Mouse (Mus musculus) liver, embryonic 15.5 days (tissue): ENCODE measurements around the gene Cdk2ap2. TPM values are rescaled to one million over a fixed set of nuclear protein-coding genes. Genes with fewer than 3 reads are reported as not detected.

Experiments
- polyA plus RNA-seq: library from polyadenylated mRNA; unstranded; fragments of >200 nt; fragmentation: Nextera tagmentation; extraction: Ambion mirVana; gene quantifications from 2 replicates; pipeline ENCODE4 v1.2.1, GENCODE M21; 2015

Cdk2ap2 gene
- polyA plus RNA-seq, 1 experiment from 2014 or later, result 115 TPM

Other genes with a start within 250 kb of the Cdk2ap2 start
- gene Chka, start 245.4 kb upstream of the Cdk2ap2 start, polyA plus RNA-seq, result 20.1 and 24.8 TPM in 2 replicates
- gene Tcirg1, start 190.0 kb upstream of the Cdk2ap2 start, polyA plus RNA-seq, result 29.5 and 38.6 TPM in 2 replicates
- 168 and 173 TPM in 2 replicates for gene Ndufs8, start 184.4 kb upstream of the Cdk2ap2 start, polyA plus RNA-seq
- gene Aldh3b1, start 167.4 kb upstream of the Cdk2ap2 start, polyA plus RNA-seq, result 8.7 and 9.4 TPM in 2 replicates
- gene Unc93b1, start 162.0 kb upstream of the Cdk2ap2 start, polyA plus RNA-seq, result 32.2 and 36.8 TPM in 2 replicates
- 0.03 TPM in 1 of 2 replicates, not detected in the other for gene Aldh3b3, start 138.5 kb upstream of the Cdk2ap2 start, polyA plus RNA-seq
- 0.18 and 0.32 TPM in 2 replicates for gene Aldh3b2, start 124.9 kb upstream of the Cdk2ap2 start, polyA plus RNA-seq
- 10.8 and 11.1 TPM in 2 replicates for gene Acy3, start 110.6 kb upstream of the Cdk2ap2 start, polyA plus RNA-seq
- gene Tbx10, start 104.4 kb upstream of the Cdk2ap2 start, polyA plus RNA-seq, result 0.21 and 0.33 TPM in 2 replicates
- gene Nudt8, start 96.6 kb upstream of the Cdk2ap2 start, polyA plus RNA-seq, result 13.3 and 13.8 TPM in 2 replicates
- 0.45 and 0.48 TPM in 2 replicates for gene Gm49405, start 96.6 kb upstream of the Cdk2ap2 start, polyA plus RNA-seq
- gene Doc2g, start 93.9 kb upstream of the Cdk2ap2 start, polyA plus RNA-seq, result 0.38 and 0.78 TPM in 2 replicates
- 152 and 163 TPM in 2 replicates for gene Ndufv1, start 84.4 kb upstream of the Cdk2ap2 start, polyA plus RNA-seq
- gene Gstp1, start 59.2 kb upstream of the Cdk2ap2 start, polyA plus RNA-seq, result 752 and 794 TPM in 2 replicates
- gene Gstp2, start 51.2 kb upstream of the Cdk2ap2 start, polyA plus RNA-seq, result 7.7 and 8.0 TPM in 2 replicates
- gene Gstp3, start 37.6 kb upstream of the Cdk2ap2 start, polyA plus RNA-seq, result 77.6 and 97.4 TPM in 2 replicates
- gene Cabp2, start 15.6 kb upstream of the Cdk2ap2 start, polyA plus RNA-seq, result 0.29 and 0.38 TPM in 2 replicates
- 6.0 and 7.9 TPM in 2 replicates for gene Pitpnm1, start 2.8 kb downstream of the Cdk2ap2 start, polyA plus RNA-seq
- gene Aip, start 28.7 kb downstream of the Cdk2ap2 start, polyA plus RNA-seq, result 35.8 and 38.3 TPM in 2 replicates
- gene Gpr152, start 42.6 kb downstream of the Cdk2ap2 start, polyA plus RNA-seq, result not detected in 2 replicates
- 0.13 TPM in 2 replicates for gene Cabp4, start 46.9 kb downstream of the Cdk2ap2 start, polyA plus RNA-seq
- gene Coro1b, start 51.4 kb downstream of the Cdk2ap2 start, polyA plus RNA-seq, result 71.8 and 77.5 TPM in 2 replicates
- 15.6 and 17.5 TPM in 2 replicates for gene Ptprcap, start 56.4 kb downstream of the Cdk2ap2 start, polyA plus RNA-seq
- gene Rps6kb2, start 66.2 kb downstream of the Cdk2ap2 start, polyA plus RNA-seq, result 32.8 and 34.2 TPM in 2 replicates
- 0.64 and 0.76 TPM in 2 replicates for gene Carns1, start 78.3 kb downstream of the Cdk2ap2 start, polyA plus RNA-seq
- gene Tbc1d10c, start 94.1 kb downstream of the Cdk2ap2 start, polyA plus RNA-seq, result 5.5 and 7.0 TPM in 2 replicates
- 414 and 425 TPM in 2 replicates for gene Ppp1ca, start 94.9 kb downstream of the Cdk2ap2 start, polyA plus RNA-seq
- 15.6 and 16.5 TPM in 2 replicates for gene Rad9a, start 104.5 kb downstream of the Cdk2ap2 start, polyA plus RNA-seq
- 0.38 and 0.56 TPM in 2 replicates for gene Clcf1, start 117.1 kb downstream of the Cdk2ap2 start, polyA plus RNA-seq
- not detected in 2 replicates for gene AC109138.7, start 117.2 kb downstream of the Cdk2ap2 start, polyA plus RNA-seq
- 13.1 and 15.0 TPM in 2 replicates for gene Pold4, start 134.7 kb downstream of the Cdk2ap2 start, polyA plus RNA-seq
- gene Ssh3, start 172.0 kb downstream of the Cdk2ap2 start, polyA plus RNA-seq, result 2.0 and 2.3 TPM in 2 replicates
- 0.90 and 1.5 TPM in 2 replicates for gene Ankrd13d, start 186.0 kb downstream of the Cdk2ap2 start, polyA plus RNA-seq
- gene Grk2, start 209.0 kb downstream of the Cdk2ap2 start, polyA plus RNA-seq, result 12.4 and 13.2 TPM in 2 replicates